Mouse (Mus musculus) liver, adult 2 months (tissue): ENCODE results near the gene Krtap5-1. TPM values are rescaled to one million over a fixed set of nuclear protein-coding genes. Genes with fewer than 3 reads are reported as not detected.
"Not testable (repeated sequence)": the region's sequence is repeated elsewhere in the genome, so short reads cannot be mapped to it uniquely, and the experiment has no call there.

Experiments
- DNase-seq: peaks from one replicate; pipeline ENCODE4 v3.0.0-alpha.2; 2011; ENCODE audit warnings: low read depth, low spot score; ENCODE audit errors: extremely low read depth
- H3K27ac ChIP-seq: fragments of 200-500 bp; replicated peaks from 2 replicates; pipeline ENCODE4 v1.5.1; 2012; ENCODE audit warnings: low read depth, mild to moderate bottlenecking, control low read depth, inconsistent platforms, low read length; ENCODE audit not compliant: insufficient read depth
- H3K27me3 ChIP-seq: fragments of 200-500 bp; 2 replicates; pipeline ENCODE4 v1.6.1; 2012; ENCODE audit warnings: mild to moderate bottlenecking, moderate library complexity, low read length, inconsistent platforms; ENCODE audit not compliant: control insufficient read depth, insufficient read depth
- H3K36me3 ChIP-seq: fragments of 200-500 bp; 2 replicates; pipeline ENCODE4 v1.6.1; 2012; ENCODE audit warnings: low read length, inconsistent platforms; ENCODE audit not compliant: control insufficient read depth, insufficient read depth
- H3K4me1 ChIP-seq: fragments of 200-500 bp; 2 replicates; pipeline ENCODE4 v1.6.1; 2011; ENCODE audit warnings: low read length; ENCODE audit not compliant: control insufficient read depth, insufficient read depth
- H3K4me3 ChIP-seq: fragments of 200-500 bp; 2 replicates; pipeline ENCODE4 v1.5.1; 2011; ENCODE audit warnings: low read depth, mild to moderate bottlenecking, control low read depth, low read length, moderate library complexity; ENCODE audit not compliant: insufficient read depth
- H3K79me2 ChIP-seq: fragments of 200-500 bp; 2 replicates; pipeline ENCODE4 v1.6.1; 2012; ENCODE audit warnings: inconsistent platforms, mild to moderate bottlenecking, low read length, moderate library complexity; ENCODE audit not compliant: control insufficient read depth, insufficient read depth
- H3K9ac ChIP-seq: fragments of 200-500 bp; 2 replicates; pipeline ENCODE4 v1.6.1; 2012; ENCODE audit warnings: low read depth, mild to moderate bottlenecking, control low read depth, inconsistent platforms, low read length
- CTCF ChIP-seq: fragments of 200-500 bp; IDR thresholded peaks from 2 replicates; pipeline ENCODE4 v1.5.1; 2011; ENCODE audit warnings: low read depth, low read length, control low read depth
- POLR2A ChIP-seq: fragments of 200-500 bp; IDR thresholded peaks from 2 replicates; pipeline ENCODE4 v1.6.1; 2011; ENCODE audit warnings: low read length, control low read depth; ENCODE audit not compliant: insufficient read depth; ENCODE audit errors: extremely low read depth
- WGBS: fragments of 180-500 bp; shearing (Covaris S2); methylation state at CpG from one replicate; pipeline ENCODE4 v1.1.7; 2018; 5-methylcytosine and 5-hydroxymethylcytosine counted together
- polyA plus RNA-seq: library from polyadenylated mRNA; depleted of rRNA; stranded (reverse); fragments of >200 nt; gene quantifications from 2 replicates; pipeline ENCODE4 v1.2.3, GENCODE M21; 2012
- total RNA-seq: library from RNA; depleted of rRNA; stranded (reverse); fragments of >200 nt; gene quantifications from 2 replicates; pipeline ENCODE4 v1.2.3, GENCODE M21; 2014

Gene Krtap5-1
- total and polyA plus RNA-seq, 2 experiments, result not detected

DNA sequence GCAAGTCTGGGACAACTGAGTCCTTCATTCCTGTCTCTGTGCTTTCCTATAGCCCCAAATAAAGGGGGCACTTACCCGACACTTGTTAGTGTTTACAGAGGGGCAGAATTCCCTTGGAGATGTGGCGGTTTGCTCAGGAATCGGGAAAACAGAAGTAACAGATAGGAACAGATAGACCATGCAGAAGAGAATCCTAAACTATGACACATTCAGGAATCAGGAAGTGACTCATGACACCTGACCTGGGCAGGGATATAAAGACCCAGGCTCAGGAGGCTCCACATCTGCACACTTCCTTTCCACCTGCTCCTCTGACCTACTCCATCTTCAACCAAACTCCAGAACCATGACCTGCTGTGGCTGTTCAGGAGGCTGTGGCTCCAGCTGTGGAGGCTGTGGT is 6.3 kb upstream of the Krtap5-1 start, which contains the start of gene Krtap5-4:
TSS of gene Krtap5-4 (plus strand) at position 301 of the 400 bp plus-strand sequence.
- no peak within 1 kb of the TSS for H3K27ac ChIP-seq
- H3K36me3 ChIP-seq, result no peaks in the 10 kb centered on the region
- TF ChIP-seq POLR2A, result no peak
- TF ChIP-seq CTCF, result no peak
- H3K4me3 ChIP-seq, result no peak within 1 kb of the TSS
- WGBS, result 25% methylated on average over 3 of the region's 3 CpGs
- H3K79me2 ChIP-seq, result no peaks in the 10 kb centered on the region
- no peaks in the 10 kb centered on the region; the same call in 1 of the 2 replicates for H3K27me3 ChIP-seq
- no peak for DNase-seq
- H3K4me1 ChIP-seq, result no peaks in the 10 kb centered on the region
- H3K9ac ChIP-seq, result no peak within 1 kb of the TSS

DNA sequence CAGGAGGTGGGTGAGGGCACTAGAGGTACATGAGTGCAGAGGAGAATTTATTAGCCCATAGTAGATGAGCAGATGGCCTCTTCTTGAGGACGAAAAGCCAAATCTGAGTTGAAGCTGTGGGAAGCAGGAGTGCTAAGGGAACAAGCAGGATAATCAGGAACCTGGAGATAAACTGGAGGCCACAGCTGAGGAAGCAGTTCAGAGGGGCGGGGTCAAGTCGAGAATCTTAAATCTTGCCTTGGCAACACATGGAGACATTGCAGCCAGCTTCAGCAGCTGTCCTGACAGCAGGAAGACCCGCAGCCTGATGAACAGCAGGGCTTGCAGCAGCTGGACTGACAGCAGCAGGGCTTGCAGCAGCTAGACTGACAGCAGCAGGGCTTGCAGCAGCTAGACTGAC is 810 bp downstream of the Krtap5-1 start:
- H3K4me3 ChIP-seq, DNase-seq, H3K79me2 ChIP-seq, H3K9ac ChIP-seq, H3K27ac ChIP-seq, H3K36me3 ChIP-seq, H3K4me1 ChIP-seq, H3K27me3 ChIP-seq: not testable (repeated sequence)
- 28% methylated on average over 4 of the region's 4 CpGs for WGBS

DNA sequence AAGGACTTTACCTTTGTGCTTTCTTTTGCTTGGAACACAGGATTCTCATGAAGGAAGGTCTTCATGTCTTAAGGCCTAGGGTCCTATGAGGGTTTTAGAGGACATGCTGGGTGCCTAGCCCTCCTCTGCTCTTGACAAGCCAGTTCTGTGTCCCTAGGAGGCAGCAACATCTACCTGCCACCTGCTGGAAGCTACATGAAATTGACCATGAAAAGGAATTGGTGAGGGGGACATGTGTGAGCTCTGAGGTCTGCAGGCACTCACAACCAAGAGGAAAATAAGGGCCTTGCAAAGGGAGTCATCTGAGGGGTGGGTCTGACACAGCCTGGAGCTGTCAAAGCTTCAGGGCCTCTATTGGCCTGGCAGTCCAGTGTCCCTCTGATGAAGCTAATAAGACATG is 1.5 kb downstream of the Krtap5-1 start:
- TF ChIP-seq POLR2A, result no peak
- TF ChIP-seq CTCF, result no peak
- Histone ChIP-seq H3K36me3 (no peaks in the 10 kb centered on the region), H3K4me3 (no peak overlapping the region), H3K9ac (no peak overlapping the region), H3K27ac (no peak overlapping the region), H3K27me3 (no peaks in the 10 kb centered on the region; the same call in 1 of the 2 replicates), H3K79me2 (no peaks in the 10 kb centered on the region), H3K4me1 (no peaks in the 10 kb centered on the region)
- DNase-seq, result no peak

DNA sequence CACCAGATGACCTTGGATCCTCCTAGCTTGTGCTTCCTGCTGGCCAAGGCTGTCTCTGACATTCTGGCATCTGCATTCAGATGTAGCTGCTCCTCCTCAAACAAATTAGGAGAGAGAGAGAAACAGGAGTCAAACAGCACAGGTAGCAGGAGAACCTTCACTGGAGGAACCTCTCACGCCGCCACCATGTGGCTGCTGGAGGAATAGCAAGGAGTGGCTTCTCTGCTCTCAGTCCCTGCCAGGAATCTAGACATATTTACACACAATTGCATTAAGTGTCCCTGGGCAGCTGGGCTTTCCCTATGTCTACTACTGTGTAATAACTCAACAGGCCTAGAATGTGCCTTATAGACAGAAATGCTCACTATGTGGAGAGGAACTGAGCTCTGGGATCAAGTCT is 3.1 kb downstream of the Krtap5-1 start:
- H3K9ac ChIP-seq, H3K27me3 ChIP-seq, H3K79me2 ChIP-seq, H3K27ac ChIP-seq, H3K4me1 ChIP-seq, H3K4me3 ChIP-seq, H3K36me3 ChIP-seq: not testable (repeated sequence)
- WGBS, result 0% methylated on average over 2 of the region's 2 CpGs
- TF ChIP-seq CTCF, result peak; percentile 65
- peak; percentile 14 for DNase-seq

DNA sequence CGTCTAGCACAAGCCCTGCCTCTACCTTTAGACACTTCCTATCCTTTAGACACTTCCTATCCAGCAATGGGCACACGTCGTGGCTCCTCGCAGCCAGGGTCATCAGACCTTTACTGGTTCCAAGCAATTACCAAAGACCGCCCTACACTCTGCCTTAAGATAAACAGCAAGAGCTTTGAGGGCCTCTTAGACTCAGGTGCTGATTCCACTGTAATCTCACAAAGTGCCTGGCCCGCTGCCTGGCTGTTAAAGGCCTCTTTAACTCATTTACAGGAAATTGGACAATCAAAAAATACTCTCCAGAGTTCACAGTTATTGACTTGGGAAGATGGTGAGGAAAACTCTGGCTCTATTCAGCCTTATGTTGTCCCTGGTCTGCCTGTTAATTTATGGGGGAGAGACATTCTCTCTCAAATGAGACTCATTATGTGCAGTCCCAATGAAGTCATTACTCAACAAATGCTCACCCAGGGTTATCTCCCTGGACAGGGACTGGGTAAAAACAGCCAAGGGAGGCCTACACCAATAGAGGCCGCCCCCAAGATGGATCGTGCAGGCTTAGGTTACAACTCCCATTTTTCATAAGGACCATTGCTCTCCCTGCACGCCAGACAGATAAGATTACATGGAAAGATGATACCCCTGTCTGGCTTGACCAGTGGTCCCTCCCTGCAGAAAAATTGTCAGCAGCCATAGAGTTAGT is 10.9 kb downstream of the Krtap5-1 start:
- not testable (repeated sequence) for H3K9ac ChIP-seq, H3K36me3 ChIP-seq, H3K4me3 ChIP-seq, H3K27ac ChIP-seq, H3K4me1 ChIP-seq, H3K27me3 ChIP-seq, H3K79me2 ChIP-seq, DNase-seq
- 83% methylated on average over 9 of the region's 9 CpGs for WGBS

DNA sequence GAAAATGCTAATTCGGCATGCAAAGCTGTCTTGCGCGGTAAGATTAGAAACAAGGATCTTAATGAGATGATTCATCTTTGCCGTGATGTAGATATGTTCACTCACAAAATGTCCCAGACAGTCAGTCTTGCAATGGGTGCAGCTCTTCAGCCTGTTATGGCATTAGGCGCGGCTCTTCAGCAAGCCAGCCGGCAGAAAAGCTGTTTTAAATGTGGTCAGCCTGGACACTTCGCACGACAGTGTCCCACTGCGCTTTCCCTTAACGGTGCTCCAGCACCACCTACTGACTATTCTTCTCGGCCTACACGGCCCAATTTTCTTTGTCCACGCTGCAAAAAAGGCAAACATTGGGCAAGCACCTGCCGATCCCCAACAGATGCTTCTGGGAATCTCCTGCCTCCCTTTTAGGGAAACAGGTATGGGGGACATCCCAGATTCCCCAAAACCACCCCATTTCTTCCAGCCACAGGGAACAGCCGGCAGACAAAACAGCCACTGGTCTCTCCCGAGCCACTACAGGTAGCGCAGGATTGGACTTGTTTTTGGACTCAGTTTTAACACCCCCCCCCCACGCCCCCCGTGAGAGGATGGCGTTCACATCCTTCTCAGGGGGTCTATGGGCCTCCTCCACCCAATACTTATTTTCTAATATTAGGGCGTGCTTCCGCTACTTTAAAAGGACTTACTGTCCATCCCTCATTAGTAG is 11.6 kb downstream of the Krtap5-1 start:
- peak; percentile 8 for DNase-seq

More for the DNA sequence above, 11.6 kb downstream of the Krtap5-1 start:
- Histone ChIP-seq H3K27ac (no peak overlapping the region), H3K4me3 (no peak overlapping the region), H3K4me1 (no peaks in the 10 kb centered on the region), H3K36me3 (no peaks in the 10 kb centered on the region), H3K27me3 (no peaks in the 10 kb centered on the region), H3K9ac (no peak overlapping the region), H3K79me2 (no peaks in the 10 kb centered on the region)
- 25% methylated on average over 23 of the region's 23 CpGs for WGBS
- TF ChIP-seq CTCF (peak; percentile 44), POLR2A (no peak)
